11 mouse cellular contexts compared by ENCODE assay signal in genomic region chr13:60961706-60962105, GRCm38 (mm10). TPM values are rescaled to one million over a fixed set of nuclear protein-coding genes. Genes with fewer than 3 reads are reported as not detected.
"Had no signal": no experiment of that assay in that cellular context is flagged by ENCODE, and none has a peak within 500 bp of the region (broad histone marks: within the 10 kb centered on the region; RNA-seq: fewer than 3 reads in every experiment).

No protein-coding gene starts in this region.

- DNase-seq: kidney, postnatal 10 days; kidney, postnatal 4 days; right cerebral cortex, postnatal 14 days; thymus, adult 2 months; thymus, postnatal 25 days had no signal

RNA-seq across cellular contexts. Expression of gene Tpbpa, which starts 19.9 kb away (rescaled TPM):
- total RNA-seq: layer of hippocampus, adult 8-10 months; layer of hippocampus, postnatal 14 days; left cerebral cortex, adult 18-20 months; left cerebral cortex, postnatal 10 days; megakaryocyte progenitor cell, adult 5-6 weeks; midbrain, postnatal 0 days had no signal

RNA-seq across cellular contexts. Expression of gene Gm49393, which starts 26.3 kb away (rescaled TPM):
- total RNA-seq: layer of hippocampus, adult 8-10 months; layer of hippocampus, postnatal 14 days; left cerebral cortex, adult 18-20 months; left cerebral cortex, postnatal 10 days; megakaryocyte progenitor cell, adult 5-6 weeks; midbrain, postnatal 0 days had no signal

RNA-seq across cellular contexts. Expression of gene Ctsj, which starts 44.1 kb away (rescaled TPM):
- total RNA-seq: layer of hippocampus, adult 8-10 months; layer of hippocampus, postnatal 14 days; left cerebral cortex, adult 18-20 months; left cerebral cortex, postnatal 10 days; megakaryocyte progenitor cell, adult 5-6 weeks; midbrain, postnatal 0 days had no signal
